Mouse (Mus musculus): ENCODE data around the gene Cdiptos. TPM values are rescaled to one million over a fixed set of nuclear protein-coding genes. Genes with fewer than 3 reads are reported as not detected.

Cdiptos gene
- polyA plus RNA-seq, 1 experiment from 2014 or later: 2.8 TPM

GRCm38 (mm10) chr7:127014993-127015392 is 39.1 kb upstream of the Cdiptos start:
- no peaks in the 10 kb centered on the region for H3K27me3 ChIP-seq (ENCODE audit: insufficient read depth, low read length)
- 0 out of 2 replicates have a peak, but pooled peaks cover 4% of the 10 kb centered on the region for H3K36me3 ChIP-seq (ENCODE audit: insufficient read depth, low read length)
- ATAC-seq (replicated peaks; ENCODE audit: low FRiP score, low read depth) (no peak), DNase-seq (ENCODE audit: low spot score) (no peak)
- no peaks in the 10 kb centered on the region for H3K9me3 ChIP-seq (replicated peaks; ENCODE audit: low read length)
- H3K4me1 ChIP-seq (replicated peaks; ENCODE audit: insufficient read depth, low read length): peaks cover 26% of the 10 kb centered on the region; the same call in 1 of the 2 replicates
- H3K4me3 ChIP-seq (replicated peaks; ENCODE audit: low read depth, low read length): no peak overlapping the region
- no peak for TF ChIP-seq CTCF (IDR thresholded peaks at IDR 0.05; ENCODE audit: low read depth)
- no peak overlapping the region for H3K9ac ChIP-seq (ENCODE audit: low read depth, low read length)
- H3K27ac ChIP-seq: peak overlapping the region; percentile 6; the same call in 1 of the 2 replicates
- no peak overlapping the region for H3K4me2 ChIP-seq (ENCODE audit: low read length)
- WGBS: 93% methylated on average over 12 of the region's 12 CpGs

- Histone ChIP-seq H3K9me3 (replicated peaks; ENCODE audit: low read length) (no peaks in the 10 kb centered on the region), H3K9ac (ENCODE audit: low read depth, low read length) (peak within 1 kb of the TSS; percentile 70), H3K27me3 (ENCODE audit: insufficient read depth, low read length) (no peaks in the 10 kb centered on the region), H3K27ac (peak within 1 kb of the TSS; percentile 31), H3K4me3 (replicated peaks; ENCODE audit: low read depth, low read length) (peak within 1 kb of the TSS; percentile 47), H3K4me1 (replicated peaks; ENCODE audit: insufficient read depth, low read length) (peaks cover 21% of the 10 kb centered on the region; the same call in 1 of the 2 replicates), H3K4me2 (ENCODE audit: low read length) (peak within 1 kb of the TSS; percentile 73), H3K36me3 (ENCODE audit: insufficient read depth, low read length) (0 out of 2 replicates have a peak, but pooled peaks cover 4% of the 10 kb centered on the region)
- DNase-seq (ENCODE audit: low spot score) (peak; percentile 87), ATAC-seq (replicated peaks; ENCODE audit: low FRiP score, low read depth) (no peak)
- TF ChIP-seq CTCF (IDR thresholded peaks at IDR 0.05; ENCODE audit: low read depth): no peak
- 14% methylated on average over 11 of the region's 11 CpGs for WGBS
These were observed 38.4 kb upstream of the Cdiptos start, which contains the start of gene Mvp for GRCm38 (mm10) chr7:127014320-127014719. Gene Mvp, minus strand, starts transcription at chr7:127014621.

GRCm38 (mm10) chr7:127013385-127013784 is 37.5 kb upstream of the Cdiptos start:
- Histone ChIP-seq H3K36me3 (ENCODE audit: insufficient read depth, low read length) (0 out of 2 replicates have a peak, but pooled peaks cover 4% of the 10 kb centered on the region), H3K4me3 (replicated peaks; ENCODE audit: low read depth, low read length) (no peak overlapping the region), H3K27me3 (ENCODE audit: insufficient read depth, low read length) (no peaks in the 10 kb centered on the region), H3K9me3 (replicated peaks; ENCODE audit: low read length) (no peaks in the 10 kb centered on the region), H3K9ac (ENCODE audit: low read depth, low read length) (no peak overlapping the region), H3K4me2 (ENCODE audit: low read length) (peak overlapping the region; percentile 73; the same call in 1 of the 2 replicates), H3K4me1 (replicated peaks; ENCODE audit: insufficient read depth, low read length) (peaks cover 27% of the 10 kb centered on the region; the same call in 1 of the 2 replicates), H3K27ac (no peak overlapping the region)
- 94% methylated on average over 6 of the region's 6 CpGs for WGBS
- DNase-seq (ENCODE audit: low spot score): no peak
- ATAC-seq (replicated peaks; ENCODE audit: low FRiP score, low read depth): no peak
- no peak for TF ChIP-seq CTCF (IDR thresholded peaks at IDR 0.05; ENCODE audit: low read depth)

- ATAC-seq (replicated peaks; ENCODE audit: low FRiP score, low read depth) (no peak), DNase-seq (ENCODE audit: low spot score) (no peak)
- Histone ChIP-seq H3K9me3 (replicated peaks; ENCODE audit: low read length) (no peaks in the 10 kb centered on the region), H3K27me3 (ENCODE audit: insufficient read depth, low read length) (no peaks in the 10 kb centered on the region), H3K36me3 (ENCODE audit: insufficient read depth, low read length) (0 out of 2 replicates have a peak, but pooled peaks cover 4% of the 10 kb centered on the region), H3K4me1 (replicated peaks; ENCODE audit: insufficient read depth, low read length) (peaks cover 23% of the 10 kb centered on the region; the same call in 1 of the 2 replicates), H3K4me2 (ENCODE audit: low read length) (no peak overlapping the region), H3K27ac (no peak overlapping the region), H3K9ac (ENCODE audit: low read depth, low read length) (no peak overlapping the region), H3K4me3 (replicated peaks; ENCODE audit: low read depth, low read length) (no peak overlapping the region)
- WGBS: 95% methylated on average over 10 of the region's 10 CpGs
- TF ChIP-seq CTCF (IDR thresholded peaks at IDR 0.05; ENCODE audit: low read depth): no peak
These were observed 36.9 kb upstream of the Cdiptos start for GRCm38 (mm10) chr7:127012845-127013244.

GRCm38 (mm10) chr7:127012374-127012773 is 36.5 kb upstream of the Cdiptos start:
- Histone ChIP-seq H3K36me3 (ENCODE audit: insufficient read depth, low read length) (0 out of 2 replicates have a peak, but pooled peaks cover 4% of the 10 kb centered on the region), H3K4me1 (replicated peaks; ENCODE audit: insufficient read depth, low read length) (peaks cover 20% of the 10 kb centered on the region; the same call in 1 of the 2 replicates), H3K9ac (ENCODE audit: low read depth, low read length) (no peak overlapping the region), H3K27me3 (ENCODE audit: insufficient read depth, low read length) (no peaks in the 10 kb centered on the region), H3K27ac (no peak overlapping the region), H3K4me3 (replicated peaks; ENCODE audit: low read depth, low read length) (no peak overlapping the region), H3K9me3 (replicated peaks; ENCODE audit: low read length) (no peaks in the 10 kb centered on the region), H3K4me2 (ENCODE audit: low read length) (no peak overlapping the region)
- 71% methylated on average over 6 of the region's 6 CpGs for WGBS
- ATAC-seq (replicated peaks; ENCODE audit: low FRiP score, low read depth) (no peak), DNase-seq (ENCODE audit: low spot score) (no peak)
- TF ChIP-seq CTCF (IDR thresholded peaks at IDR 0.05; ENCODE audit: low read depth): no peak

- DNase-seq (ENCODE audit: low spot score) (no peak), ATAC-seq (replicated peaks; ENCODE audit: low FRiP score, low read depth) (no peak)
- no peak overlapping the region for H3K9ac ChIP-seq (ENCODE audit: low read depth, low read length)
- 82% methylated on average over 2 of the region's 2 CpGs for WGBS
- H3K4me1 ChIP-seq (replicated peaks; ENCODE audit: insufficient read depth, low read length): peaks cover 20% of the 10 kb centered on the region; the same call in 1 of the 2 replicates
- no peak overlapping the region for H3K4me2 ChIP-seq (ENCODE audit: low read length)
- H3K36me3 ChIP-seq (ENCODE audit: insufficient read depth, low read length): 0 out of 2 replicates have a peak, but pooled peaks cover 4% of the 10 kb centered on the region
- TF ChIP-seq CTCF (IDR thresholded peaks at IDR 0.05; ENCODE audit: low read depth): peak; percentile 20; the same call in 1 of the 2 replicates
- no peaks in the 10 kb centered on the region for H3K27me3 ChIP-seq (ENCODE audit: insufficient read depth, low read length)
- H3K9me3 ChIP-seq (replicated peaks; ENCODE audit: low read length): no peaks in the 10 kb centered on the region
- H3K4me3 ChIP-seq (replicated peaks; ENCODE audit: low read depth, low read length): no peak overlapping the region
- H3K27ac ChIP-seq: no peak overlapping the region
These were observed 35.8 kb upstream of the Cdiptos start for GRCm38 (mm10) chr7:127011717-127012116.

Data from kidney, postnatal 0 days (tissue).